Mouse (Mus musculus) olfactory bulb, adult 2 months (tissue): ENCODE results near the gene Tmem51. TPM values are rescaled to one million over a fixed set of nuclear protein-coding genes. Genes with fewer than 3 reads are reported as not detected.

Source experiments
- H3K27ac ChIP-seq: fragments of 200-500 bp; 2 replicates; pipeline ENCODE4 v1.5.1; 2012; ENCODE audit warnings: low read depth, low read length; ENCODE audit not compliant: insufficient read depth
- H3K4me1 ChIP-seq: fragments of 200-500 bp; 2 replicates; pipeline ENCODE4 v1.6.1; 2012; ENCODE audit warnings: low read length; ENCODE audit not compliant: control insufficient read depth, insufficient read depth
- H3K4me3 ChIP-seq: fragments of 200-500 bp; 2 replicates; pipeline ENCODE4 v1.5.1; 2012; ENCODE audit warnings: mild to moderate bottlenecking, low read depth, low read length, moderate library complexity; ENCODE audit not compliant: insufficient read depth
- CTCF ChIP-seq: fragments of 200-500 bp; IDR thresholded peaks from 2 replicates; pipeline ENCODE4 v1.5.1; 2012; ENCODE audit warnings: low read depth, mild to moderate bottlenecking, low read length, moderate library complexity; ENCODE audit not compliant: insufficient read depth
- POLR2A ChIP-seq: fragments of 200-500 bp; IDR thresholded peaks from 2 replicates; pipeline ENCODE4 v1.6.1; 2012; ENCODE audit warnings: mild to moderate bottlenecking, low read depth, low read length, moderate library complexity; ENCODE audit not compliant: insufficient read depth
- WGBS: fragments of 180-500 bp; shearing (Covaris S2); methylation state at CpG from one replicate; pipeline ENCODE4 v1.1.7; 2018; 5-methylcytosine and 5-hydroxymethylcytosine counted together
- polyA plus RNA-seq: library from polyadenylated mRNA; stranded (reverse); fragments of >200 nt; gene quantifications from 2 replicates; pipeline ENCODE4 v1.2.4, GENCODE M21; 2012; ENCODE audit warnings: low replicate concordance; ENCODE audit not compliant: missing spikeins, insufficient read depth, insufficient read length

The Tmem51 gene
- polyA plus RNA-seq: not detected in 2 replicates

DNA sequence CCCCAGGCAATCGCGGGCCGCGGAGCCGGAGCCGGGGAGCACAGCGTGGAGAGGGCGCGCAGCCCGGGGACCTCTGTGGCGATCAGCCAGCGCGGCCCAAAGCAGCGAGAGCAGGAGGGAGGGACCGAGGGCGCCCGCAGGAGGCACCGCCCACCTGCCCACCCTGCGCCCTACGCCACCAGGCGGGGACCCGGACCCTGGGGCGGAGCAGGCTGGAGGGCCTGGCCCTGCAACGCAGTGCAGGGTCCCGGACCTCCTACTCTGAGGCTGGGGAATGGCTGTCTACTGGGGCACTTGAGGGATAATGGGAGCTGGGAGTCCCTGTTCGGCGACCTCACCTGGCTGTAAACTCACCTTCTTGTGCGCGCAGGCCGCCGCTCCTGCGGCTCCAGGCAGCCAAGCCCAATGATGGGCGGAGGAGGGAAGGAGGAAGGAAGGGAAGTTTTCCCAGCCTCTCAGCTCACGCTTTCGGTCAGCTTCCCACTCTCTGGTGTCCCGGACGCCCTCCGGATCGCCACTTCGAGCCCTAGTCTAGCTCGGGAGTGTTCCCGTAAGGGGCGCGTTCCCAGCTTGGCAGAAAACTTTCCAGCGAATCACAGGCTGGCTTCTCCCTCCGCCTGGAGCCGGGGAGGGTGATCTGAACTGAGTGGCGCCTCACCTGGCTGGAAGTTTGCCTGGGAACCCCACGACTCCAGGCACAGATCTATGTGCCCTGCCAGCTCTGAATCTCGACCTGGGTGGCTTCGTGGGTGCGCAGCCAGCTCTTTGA lies at the start of gene Tmem51:
Tmem51 (minus strand) TSS at position 174 of the 769 bp plus-strand sequence.
- TF ChIP-seq POLR2A (no peak), CTCF (no peak)
- under 1% methylated on average over 52 of the region's 52 CpGs for whole genome bisulfite sequencing
- H3K4me1 ChIP-seq: peaks cover 14% of the 10 kb centered on the region
- no peak within 1 kb of the TSS for H3K27ac ChIP-seq
- peak within 1 kb of the TSS; percentile 60 for H3K4me3 ChIP-seq

DNA sequence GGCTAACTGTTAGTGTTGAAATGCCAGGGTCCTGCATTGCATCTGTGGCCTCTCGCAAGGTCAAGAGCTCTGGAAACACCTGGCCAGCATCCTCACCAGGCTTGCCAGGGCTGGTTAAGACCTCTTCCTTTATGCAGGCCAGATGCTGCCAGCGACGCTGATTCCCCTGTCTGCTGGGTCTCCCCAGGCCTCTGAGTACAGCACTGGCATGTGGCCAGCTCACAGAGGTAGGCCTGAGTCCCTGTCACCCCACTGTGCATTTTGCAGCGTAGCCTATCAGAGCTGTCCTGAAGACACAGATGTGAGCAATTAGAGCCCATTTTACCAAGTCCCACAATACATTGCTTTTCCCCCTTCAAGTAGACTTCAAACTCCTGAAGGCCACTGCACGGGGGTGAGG lies 46.1 kb upstream of the Tmem51 start:
- H3K4me3 ChIP-seq: no peak overlapping the region
- H3K27ac ChIP-seq: no peak overlapping the region
- peaks cover 6% of the 10 kb centered on the region; the same call in 1 of the 2 replicates for H3K4me1 ChIP-seq
- TF ChIP-seq CTCF (no peak), POLR2A (no peak)
- WGBS: 61% methylated on average over 5 of the region's 5 CpGs

DNA sequence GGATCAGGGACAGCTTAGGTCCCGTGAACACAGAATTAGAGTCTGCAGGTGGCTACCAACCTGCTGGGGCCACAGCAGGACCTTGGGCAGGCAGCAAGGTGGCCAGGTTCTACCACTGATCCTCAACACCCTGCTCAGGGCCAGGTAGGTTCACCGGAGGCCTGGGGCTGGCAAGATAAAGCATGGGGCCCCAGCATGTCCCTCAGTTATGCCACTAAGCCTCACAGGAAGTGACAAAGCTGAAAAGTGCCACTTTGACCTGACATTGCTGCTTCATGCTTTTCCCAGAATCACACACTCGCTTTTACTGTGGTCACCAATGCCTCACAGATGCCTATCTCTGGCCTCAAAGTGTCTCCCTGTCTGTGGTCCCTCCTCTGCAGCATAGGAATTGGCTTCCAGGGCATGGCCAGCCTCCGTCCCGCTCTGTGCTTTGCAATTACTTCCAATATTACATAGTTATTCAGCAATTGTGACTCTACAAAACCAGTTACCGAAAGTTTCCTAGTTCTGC lies 43.2 kb upstream of the Tmem51 start:
- Histone ChIP-seq H3K27ac (no peak overlapping the region), H3K4me3 (no peak overlapping the region), H3K4me1 (peaks cover 6% of the 10 kb centered on the region; the same call in 1 of the 2 replicates)
- WGBS: 93% methylated on average over 6 of the region's 6 CpGs
- TF ChIP-seq CTCF (no peak), POLR2A (no peak)

DNA sequence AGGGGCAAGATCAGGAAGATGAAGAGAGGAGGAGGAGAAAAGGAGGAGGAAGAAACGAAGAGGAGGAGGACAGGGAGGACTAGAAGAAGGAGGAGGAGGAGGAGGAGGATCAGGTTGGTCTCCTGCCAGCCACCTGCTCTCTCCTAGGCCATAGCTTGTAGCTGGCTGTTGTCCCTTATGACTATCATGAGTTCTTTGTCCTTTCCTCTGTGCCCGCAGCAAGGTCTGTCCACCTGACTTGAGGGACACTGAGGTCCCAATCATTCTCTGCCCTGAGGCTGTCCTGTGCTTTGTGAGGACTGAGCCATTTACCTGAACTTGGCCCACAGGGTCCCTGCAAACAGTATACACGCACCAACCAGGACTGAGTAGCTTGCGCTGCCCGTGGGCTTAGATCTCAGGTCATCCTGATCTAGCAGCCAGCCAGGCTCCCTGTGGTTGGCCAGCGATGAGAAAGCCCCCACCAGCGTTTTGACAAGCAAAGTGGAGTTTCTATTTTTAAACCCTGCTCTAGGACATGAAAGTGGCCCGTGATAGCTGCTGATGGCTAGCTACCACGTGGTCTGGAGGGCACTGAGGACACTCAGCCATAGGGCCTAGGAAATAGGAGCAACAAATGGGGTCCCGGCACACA lies 42.7 kb upstream of the Tmem51 start:
- H3K27ac ChIP-seq: no peak overlapping the region
- no peak for TF ChIP-seq POLR2A
- peaks cover 6% of the 10 kb centered on the region; the same call in 1 of the 2 replicates for H3K4me1 ChIP-seq
- WGBS: 65% methylated on average over 10 of the region's 10 CpGs
- no peak overlapping the region for H3K4me3 ChIP-seq

DNA sequence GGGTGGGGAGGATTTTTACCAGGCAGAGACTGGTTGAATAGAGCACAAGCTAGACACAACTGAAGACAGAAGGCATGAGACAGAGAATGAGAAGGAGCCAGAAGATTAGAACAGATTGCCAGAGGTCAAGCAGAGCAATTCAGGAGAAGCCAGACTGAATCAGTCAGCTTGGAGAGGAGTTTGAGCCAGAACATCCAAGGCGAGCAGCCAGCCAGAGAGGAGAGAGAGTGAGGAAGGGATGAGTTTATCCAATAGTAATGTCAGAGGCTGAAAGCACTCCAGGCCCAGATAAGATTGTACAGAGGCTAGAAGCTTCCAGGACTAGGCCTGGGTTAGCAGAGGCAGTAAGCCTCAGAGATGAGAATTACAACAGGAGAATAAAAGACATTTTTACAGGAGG lies 37.1 kb upstream of the Tmem51 start:
- H3K4me1 ChIP-seq: no peaks in the 10 kb centered on the region
- no peak overlapping the region for H3K4me3 ChIP-seq
- 85% methylated on average over 1 of the region's 1 CpGs for WGBS
- H3K27ac ChIP-seq: no peak overlapping the region
- TF ChIP-seq POLR2A (no peak), CTCF (no peak)

DNA sequence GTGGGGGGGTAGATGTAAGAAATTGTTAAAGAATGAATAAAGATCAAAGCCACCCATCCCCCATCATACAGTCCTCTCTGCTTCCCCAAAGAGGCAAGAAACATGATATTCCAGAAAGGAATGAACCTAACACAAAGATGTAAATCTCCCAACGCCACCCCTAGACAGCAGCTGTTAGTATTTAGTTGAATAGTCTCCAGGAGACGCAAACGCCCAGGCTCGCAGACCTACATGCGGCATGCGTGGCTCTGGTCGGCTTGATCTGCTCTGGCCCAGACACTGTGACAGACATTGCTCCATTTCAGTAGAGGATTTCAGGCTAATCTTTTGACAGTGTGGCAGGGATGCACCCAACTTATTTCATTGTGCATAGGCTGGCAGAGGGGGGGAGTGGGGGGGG lies 34.4 kb upstream of the Tmem51 start:
- 81% methylated on average over 7 of the region's 7 CpGs for WGBS
- 0 out of 2 replicates have a peak, but pooled peaks cover 2% of the 10 kb centered on the region for H3K4me1 ChIP-seq
- TF ChIP-seq CTCF (no peak), POLR2A (no peak)
- H3K4me3 ChIP-seq: no peak overlapping the region
- H3K27ac ChIP-seq: no peak overlapping the region

DNA sequence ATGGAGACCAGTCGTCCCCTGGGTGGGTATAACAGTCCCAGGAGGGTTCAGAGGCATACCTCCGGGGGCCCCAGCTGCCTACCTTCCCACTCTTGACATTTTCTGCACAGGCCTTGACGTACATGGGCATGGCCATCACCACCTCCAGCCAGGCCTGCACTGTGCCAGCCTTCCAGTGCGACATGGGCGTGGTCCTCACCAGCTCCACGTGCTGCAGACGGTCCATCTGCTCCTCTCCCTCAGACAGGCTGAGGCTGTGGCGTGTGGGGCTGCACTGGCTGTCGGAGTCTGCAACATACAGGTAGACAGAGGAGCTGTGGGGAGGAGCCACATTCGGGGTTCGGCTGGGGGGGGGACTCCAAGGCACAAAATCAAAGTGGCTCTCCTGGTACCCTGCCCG lies 33.9 kb upstream of the Tmem51 start:
- H3K4me3 ChIP-seq: no peak overlapping the region
- no peak for TF ChIP-seq CTCF
- TF ChIP-seq POLR2A: no peak
- WGBS: 97% methylated on average over 12 of the region's 12 CpGs
- 0 out of 2 replicates have a peak, but pooled peaks cover 2% of the 10 kb centered on the region for H3K4me1 ChIP-seq
- no peak overlapping the region for H3K27ac ChIP-seq

DNA sequence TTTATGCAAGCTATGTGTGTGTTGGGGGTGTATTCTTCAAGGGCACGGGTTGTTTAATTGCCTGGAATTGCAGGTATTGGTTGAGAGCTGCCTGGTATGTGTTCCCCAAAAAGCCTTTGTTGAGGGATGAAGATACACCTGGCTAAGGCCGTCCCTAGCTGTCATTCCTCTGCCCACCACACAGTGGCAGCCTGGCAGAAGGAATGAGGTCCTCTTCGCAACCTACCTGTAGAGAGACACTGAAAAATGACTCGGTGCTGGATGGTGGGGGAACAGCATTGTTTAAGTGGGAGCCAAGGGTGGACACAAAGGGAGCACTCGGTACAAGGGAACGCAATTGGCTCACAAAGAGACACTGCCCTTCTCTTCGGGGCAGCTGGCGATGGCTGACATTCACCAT lies 29.2 kb upstream of the Tmem51 start:
- Histone ChIP-seq H3K4me1 (0 out of 2 replicates have a peak, but pooled peaks cover 2% of the 10 kb centered on the region), H3K4me3 (no peak overlapping the region), H3K27ac (no peak overlapping the region)
- whole genome bisulfite sequencing: 59% methylated on average over 8 of the region's 8 CpGs
- TF ChIP-seq POLR2A (no peak), CTCF (peak; percentile 25; the same call in 1 of the 2 replicates)
